Mouse (Mus musculus) bone marrow, adult 2 months (tissue): ENCODE measurements around the gene Znhit6.

ENCODE experiments used
- CTCF ChIP-seq: fragments of 200-500 bp; IDR thresholded peaks from 2 replicates; pipeline ENCODE4 v1.5.1; 2011; ENCODE audit warnings: low read length, control low read depth; ENCODE audit not compliant: control insufficient read depth, insufficient read depth
- POLR2A ChIP-seq: fragments of 200-500 bp; IDR thresholded peaks from 2 replicates; pipeline ENCODE4 v1.6.1; 2011; ENCODE audit warnings: low read depth, mild to moderate bottlenecking, control low read depth, low read length, borderline replicate concordance; ENCODE audit not compliant: control insufficient read depth

- TF ChIP-seq CTCF (no peak), POLR2A (no peak)
These were observed 38.5 kb downstream of the Znhit6 start for GRCm38 (mm10) chr3:145614362-145615115.
